Mouse (Mus musculus): ENCODE data around the gene Gm21586. TPM values are rescaled to one million over a fixed set of nuclear protein-coding genes. Genes with fewer than 3 reads are reported as not detected.

Gm21586 gene
- not detected for polyA plus RNA-seq (2014; fragmentation: Illumina TruSeq; extraction: RNeasy Lipid Tissue Mini Kit (QIAGEN cat#74804); ENCODE audit: insufficient read depth, low read depth, low replicate concordance)

GRCm38 (mm10) chr4:42439078-42439477, at the start of gene Gm21586:
Gm21586 (plus strand) TSS chr4:42439378.

GRCm38 (mm10) chr4:42466452-42466851, 27.3 kb downstream of the Gm21586 start, which contains the start of gene Gm2163:
Gm2163 (plus strand) TSS chr4:42466752.

Other genes starting within 250 kb of the Gm21586 start
- gene Gm10600, start 198.7 kb upstream of the Gm21586 start, polyA plus RNA-seq (2014; fragmentation: Illumina TruSeq; extraction: RNeasy Lipid Tissue Mini Kit (QIAGEN cat#74804); ENCODE audit: insufficient read depth, low read depth, low replicate concordance) = 0.24 TPM
- 3.5 TPM for gene Ccl21b, start 183.6 kb upstream of the Gm21586 start, polyA plus RNA-seq (2014; fragmentation: Illumina TruSeq; extraction: RNeasy Lipid Tissue Mini Kit (QIAGEN cat#74804); ENCODE audit: insufficient read depth, low read depth, low replicate concordance)
- not detected for gene Gm21953, start 145.1 kb upstream of the Gm21586 start, polyA plus RNA-seq (2014; fragmentation: Illumina TruSeq; extraction: RNeasy Lipid Tissue Mini Kit (QIAGEN cat#74804); ENCODE audit: insufficient read depth, low read depth, low replicate concordance)
- gene Fam205a3, start 121.0 kb upstream of the Gm21586 start, polyA plus RNA-seq (2014; fragmentation: Illumina TruSeq; extraction: RNeasy Lipid Tissue Mini Kit (QIAGEN cat#74804); ENCODE audit: insufficient read depth, low read depth, low replicate concordance) = not detected
- gene Gm2163, start 27.4 kb downstream of the Gm21586 start, polyA plus RNA-seq (2014; fragmentation: Illumina TruSeq; extraction: RNeasy Lipid Tissue Mini Kit (QIAGEN cat#74804); ENCODE audit: insufficient read depth, low read depth, low replicate concordance) = 0.10 TPM
- gene Fam205a2, start 88.8 kb downstream of the Gm21586 start, polyA plus RNA-seq (2014; fragmentation: Illumina TruSeq; extraction: RNeasy Lipid Tissue Mini Kit (QIAGEN cat#74804); ENCODE audit: insufficient read depth, low read depth, low replicate concordance) = not detected
- gene Gm10591, start 172.8 kb downstream of the Gm21586 start, polyA plus RNA-seq (2014; fragmentation: Illumina TruSeq; extraction: RNeasy Lipid Tissue Mini Kit (QIAGEN cat#74804); ENCODE audit: insufficient read depth, low read depth, low replicate concordance) = 3.5 TPM
- gene Gm2564, start 190.3 kb downstream of the Gm21586 start, polyA plus RNA-seq (2014; fragmentation: Illumina TruSeq; extraction: RNeasy Lipid Tissue Mini Kit (QIAGEN cat#74804); ENCODE audit: insufficient read depth, low read depth, low replicate concordance) = 11.3 TPM
- gene Ccl27b, start 215.9 kb downstream of the Gm21586 start, polyA plus RNA-seq (2014; fragmentation: Illumina TruSeq; extraction: RNeasy Lipid Tissue Mini Kit (QIAGEN cat#74804); ENCODE audit: insufficient read depth, low read depth, low replicate concordance) = not detected
- not detected for gene Il11ra2, start 222.5 kb downstream of the Gm21586 start, polyA plus RNA-seq (2014; fragmentation: Illumina TruSeq; extraction: RNeasy Lipid Tissue Mini Kit (QIAGEN cat#74804); ENCODE audit: insufficient read depth, low read depth, low replicate concordance)

All from lung, adult 10 weeks (tissue).